Mouse (Mus musculus) ES-Bruce4 (cell line): ENCODE measurements at regions not wholly inside any gene's neighbourhood (a gene's known extent, or its start where the extent isn't known, plus 50 kb on each side); places are given as distances from the start of the nearest gene placed in this dataset.

Experiments
- H3K27ac ChIP-seq: 2 replicates; pipeline ENCODE4 v1.5.1; 2012; ENCODE audit warnings: low read length, inconsistent platforms; ENCODE audit not compliant: insufficient read depth
- H3K27me3 ChIP-seq: 2 replicates; pipeline ENCODE4 v1.6.1; 2012; ENCODE audit warnings: mild to moderate bottlenecking, low read length, inconsistent platforms; ENCODE audit not compliant: control insufficient read depth, poor library complexity, insufficient read depth, severe bottlenecking
- H3K36me3 ChIP-seq: 2 replicates; pipeline ENCODE4 v1.6.1; 2012; ENCODE audit warnings: inconsistent platforms, mild to moderate bottlenecking, low read length, moderate library complexity; ENCODE audit not compliant: control insufficient read depth, poor library complexity, insufficient read depth, severe bottlenecking
- H3K4me1 ChIP-seq: one replicate; pipeline ENCODE4 v1.8.1; 2011; ENCODE audit warnings: low read length; ENCODE audit not compliant: control insufficient read depth, insufficient read depth
- H3K4me3 ChIP-seq: 2 replicates; pipeline ENCODE4 v1.5.1; 2011; ENCODE audit warnings: low read depth, mild to moderate bottlenecking, low read length
- H3K9ac ChIP-seq: 2 replicates; pipeline ENCODE4 v1.6.1; 2012; ENCODE audit warnings: low read depth, mild to moderate bottlenecking, inconsistent platforms; ENCODE audit not compliant: poor library complexity, severe bottlenecking
- H3K9me3 ChIP-seq: replicated peaks from 2 replicates; pipeline ENCODE4 v1.6.1; 2012; ENCODE audit warnings: mild to moderate bottlenecking, low read length, inconsistent platforms; ENCODE audit not compliant: control insufficient read depth, poor library complexity, insufficient read depth, severe bottlenecking
- CTCF ChIP-seq: IDR thresholded peaks from one replicate; pipeline ENCODE4 v1.8.1; 2011; ENCODE audit warnings: low read depth, low read length
- EP300 ChIP-seq: IDR thresholded peaks from 2 replicates; pipeline ENCODE4 v1.6.1; 2011; ENCODE audit warnings: low read depth, low read length; ENCODE audit not compliant: insufficient read depth
- POLR2A ChIP-seq: IDR thresholded peaks from one replicate; pipeline ENCODE4 v1.8.1; 2011; ENCODE audit warnings: low read length; ENCODE audit not compliant: insufficient read depth

- Histone ChIP-seq H3K27me3 (no peaks in the 10 kb centered on the region), H3K9ac (no peak overlapping the region), H3K4me1 (no peaks in the 10 kb centered on the region), H3K9me3 (no peaks in the 10 kb centered on the region), H3K36me3 (no peaks in the 10 kb centered on the region), H3K27ac (no peak overlapping the region), H3K4me3 (no peak overlapping the region)
- TF ChIP-seq EP300 (no peak), CTCF (no peak), POLR2A (no peak)
These were observed 161.0 kb downstream of the Foxo1 start for GRCm38 (mm10) chr3:52429014-52429589.

- TF ChIP-seq CTCF, result no peak
- no peak for TF ChIP-seq EP300
- no peak for TF ChIP-seq POLR2A
- no peaks in the 10 kb centered on the region for H3K27me3 ChIP-seq
- H3K9ac ChIP-seq, result no peak overlapping the region
These were observed 154.7 kb downstream of the Foxo1 start for GRCm38 (mm10) chr3:52422826-52423225.

GRCm38 (mm10) chr3:52416261-52416660 lies 148.1 kb downstream of the Foxo1 start:
- Histone ChIP-seq H3K27ac (no peak overlapping the region; the same call in 1 of the 2 replicates), H3K4me3 (no peak overlapping the region), H3K27me3 (no peaks in the 10 kb centered on the region), H3K9ac (no peak overlapping the region), H3K4me1 (peaks cover 9% of the 10 kb centered on the region), H3K9me3 (no peaks in the 10 kb centered on the region), H3K36me3 (no peaks in the 10 kb centered on the region)
- TF ChIP-seq CTCF (no peak), POLR2A (no peak), EP300 (no peak)

More at GRCm38 (mm10) chr3:52422826-52423225, 154.7 kb downstream of the Foxo1 start:
- Histone ChIP-seq H3K9me3 (0 out of 2 replicates have a peak, but pooled peaks cover 2% of the 10 kb centered on the region), H3K27ac (no peak overlapping the region), H3K4me1 (no peaks in the 10 kb centered on the region), H3K4me3 (no peak overlapping the region), H3K36me3 (no peaks in the 10 kb centered on the region)

- Histone ChIP-seq H3K9me3 (no peaks in the 10 kb centered on the region), H3K27ac (no peak overlapping the region), H3K9ac (no peak overlapping the region), H3K36me3 (no peaks in the 10 kb centered on the region), H3K27me3 (no peaks in the 10 kb centered on the region), H3K4me3 (no peak overlapping the region), H3K4me1 (peaks cover 9% of the 10 kb centered on the region)
- TF ChIP-seq POLR2A (no peak), CTCF (no peak), EP300 (no peak)
These were observed 147.2 kb downstream of the Foxo1 start for GRCm38 (mm10) chr3:52415361-52415760.

GRCm38 (mm10) chr3:52414017-52414416 lies 145.9 kb downstream of the Foxo1 start:
- Histone ChIP-seq H3K4me3 (no peak overlapping the region), H3K27me3 (no peaks in the 10 kb centered on the region), H3K36me3 (no peaks in the 10 kb centered on the region), H3K9me3 (no peaks in the 10 kb centered on the region), H3K4me1 (peaks cover 9% of the 10 kb centered on the region), H3K9ac (no peak overlapping the region), H3K27ac (no peak overlapping the region)
- TF ChIP-seq EP300, result no peak
- TF ChIP-seq POLR2A, result no peak
- TF ChIP-seq CTCF, result no peak

- H3K4me3 ChIP-seq, result peak overlapping the region; percentile 39; the same call in 1 of the 2 replicates
- no peaks in the 10 kb centered on the region for H3K36me3 ChIP-seq
- no peaks in the 10 kb centered on the region for H3K27me3 ChIP-seq
- H3K9me3 ChIP-seq, result no peaks in the 10 kb centered on the region
- peaks cover 9% of the 10 kb centered on the region for H3K4me1 ChIP-seq
- H3K9ac ChIP-seq, result peak overlapping the region; percentile 36; the same call in 1 of the 2 replicates
- peak overlapping the region; percentile 90 for H3K27ac ChIP-seq
- TF ChIP-seq EP300 (peak; percentile 84), POLR2A (no peak)
These were observed 145.1 kb downstream of the Foxo1 start for GRCm38 (mm10) chr3:52413187-52413746.
